Mouse (Mus musculus): ENCODE results near the gene Kcnk7. TPM values are rescaled to one million over a fixed set of nuclear protein-coding genes. Genes with fewer than 3 reads are reported as not detected.
"Not testable (repeated sequence)": the region's sequence is repeated elsewhere in the genome, so short reads cannot be mapped to it uniquely, and the experiment has no call there.

Kcnk7 gene
- polyA plus RNA-seq, 1 experiment from 2014 or later, result 0.33 TPM

- H3K27ac ChIP-seq (replicated peaks), result no peak overlapping the region
- ATAC-seq (replicated peaks), result no peak
- peaks cover 19% of the 10 kb centered on the region for H3K4me1 ChIP-seq
- H3K4me2 ChIP-seq (replicated peaks), result no peak overlapping the region
- no peak overlapping the region for H3K4me3 ChIP-seq
- H3K27me3 ChIP-seq, result no peaks in the 10 kb centered on the region
- no peak overlapping the region for H3K9ac ChIP-seq (replicated peaks)
- H3K9me3 ChIP-seq, result no peaks in the 10 kb centered on the region
- H3K36me3 ChIP-seq, result peaks cover 58% of the 10 kb centered on the region
- 94% methylated on average over 13 of the region's 13 CpGs for WGBS
These were observed 19.2 kb upstream of the Kcnk7 start for GRCm38 (mm10) chr19:5684985-5685384.

GRCm38 (mm10) chr19:5685431-5685830 is 18.7 kb upstream of the Kcnk7 start:
- peaks cover 24% of the 10 kb centered on the region for H3K4me1 ChIP-seq
- ATAC-seq (replicated peaks), result no peak
- no peak overlapping the region for H3K4me2 ChIP-seq (replicated peaks)
- no peak overlapping the region for H3K4me3 ChIP-seq
- H3K27me3 ChIP-seq, result no peaks in the 10 kb centered on the region
- 97% methylated on average over 19 of the region's 19 CpGs for WGBS
- no peaks in the 10 kb centered on the region for H3K9me3 ChIP-seq
- peaks cover 56% of the 10 kb centered on the region for H3K36me3 ChIP-seq
- H3K9ac ChIP-seq (replicated peaks), result no peak overlapping the region
- no peak overlapping the region for H3K27ac ChIP-seq (replicated peaks)

GRCm38 (mm10) chr19:5685861-5686260 is 18.3 kb upstream of the Kcnk7 start:
- 93% methylated on average over 11 of the region's 11 CpGs for WGBS
- ATAC-seq (replicated peaks), result no peak
- Histone ChIP-seq H3K36me3 (peaks cover 52% of the 10 kb centered on the region), H3K4me3 (no peak overlapping the region), H3K27me3 (no peaks in the 10 kb centered on the region), H3K4me1 (peaks cover 28% of the 10 kb centered on the region), H3K9me3 (no peaks in the 10 kb centered on the region), H3K9ac (replicated peaks) (no peak overlapping the region), H3K27ac (replicated peaks) (no peak overlapping the region), H3K4me2 (replicated peaks) (no peak overlapping the region)

- 93% methylated on average over 13 of the region's 13 CpGs for WGBS
- ATAC-seq (replicated peaks), result no peak
- Histone ChIP-seq H3K36me3 (peaks cover 46% of the 10 kb centered on the region), H3K4me2 (replicated peaks) (no peak overlapping the region), H3K9ac (replicated peaks) (no peak overlapping the region), H3K4me3 (no peak overlapping the region), H3K9me3 (no peaks in the 10 kb centered on the region), H3K4me1 (peaks cover 34% of the 10 kb centered on the region), H3K27ac (replicated peaks) (no peak overlapping the region), H3K27me3 (no peaks in the 10 kb centered on the region)
These were observed 17.7 kb upstream of the Kcnk7 start for GRCm38 (mm10) chr19:5686437-5686836.

GRCm38 (mm10) chr19:5686954-5687353 is 17.2 kb upstream of the Kcnk7 start:
- Histone ChIP-seq H3K36me3 (peaks cover 44% of the 10 kb centered on the region), H3K4me3 (peak overlapping the region; percentile 62), H3K4me1 (peaks cover 39% of the 10 kb centered on the region), H3K4me2 (replicated peaks) (peak overlapping the region; percentile 100)
- H3K27ac ChIP-seq (replicated peaks); H3K27me3 ChIP-seq; ATAC-seq (replicated peaks); H3K9ac ChIP-seq (replicated peaks); H3K9me3 ChIP-seq: not testable (repeated sequence)
- 92% methylated on average over 12 of the region's 12 CpGs for WGBS

- Histone ChIP-seq H3K4me2 (replicated peaks) (peak overlapping the region; percentile 100), H3K4me3 (peak overlapping the region; percentile 62), H3K9ac (replicated peaks) (peak overlapping the region; percentile 62), H3K36me3 (peaks cover 38% of the 10 kb centered on the region), H3K4me1 (peaks cover 43% of the 10 kb centered on the region), H3K9me3 (no peaks in the 10 kb centered on the region), H3K27ac (replicated peaks) (peak overlapping the region; percentile 87), H3K27me3 (no peaks in the 10 kb centered on the region)
- 22% methylated on average over 9 of the region's 9 CpGs for WGBS
- no peak for ATAC-seq (replicated peaks)
These were observed 16.4 kb upstream of the Kcnk7 start for GRCm38 (mm10) chr19:5687738-5688137.

GRCm38 (mm10) chr19:5688200-5689087 is 15.7 kb upstream of the Kcnk7 start, which contains the start of the genes Map3k11 and Pcnx3:
TSS of gene Map3k11 (plus strand) at chr19:5688742.
TSS of gene Pcnx3 (minus strand) at chr19:5688908.
- H3K4me2 ChIP-seq (replicated peaks), result peak within 1 kb of the TSS; percentile 100
- H3K9ac ChIP-seq (replicated peaks), result peak within 1 kb of the TSS; percentile 70
- ATAC-seq (replicated peaks), result peak; percentile 97
- H3K4me3 ChIP-seq, result peak within 1 kb of the TSS; percentile 62
- peak within 1 kb of the TSS; percentile 87 for H3K27ac ChIP-seq (replicated peaks)
- peaks cover 30% of the 10 kb centered on the region for H3K36me3 ChIP-seq
- no peaks in the 10 kb centered on the region for H3K9me3 ChIP-seq
- under 1% methylated on average over 69 of the region's 69 CpGs for WGBS
- H3K4me1 ChIP-seq, result peaks cover 43% of the 10 kb centered on the region
- no peaks in the 10 kb centered on the region for H3K27me3 ChIP-seq

GRCm38 (mm10) chr19:5689088-5689428 is 15.1 kb upstream of the Kcnk7 start:
- no peaks in the 10 kb centered on the region for H3K27me3 ChIP-seq
- peak overlapping the region; percentile 70 for H3K9ac ChIP-seq (replicated peaks)
- 1% methylated on average over 7 of the region's 7 CpGs for WGBS
- peaks cover 24% of the 10 kb centered on the region for H3K36me3 ChIP-seq
- H3K27ac ChIP-seq (replicated peaks), result peak overlapping the region; percentile 87
- peak overlapping the region; percentile 62 for H3K4me3 ChIP-seq
- H3K4me2 ChIP-seq (replicated peaks), result peak overlapping the region; percentile 100
- H3K9me3 ChIP-seq, result no peaks in the 10 kb centered on the region
- peaks cover 43% of the 10 kb centered on the region for H3K4me1 ChIP-seq
- ATAC-seq (replicated peaks), result no peak

GRCm38 (mm10) chr19:5689565-5690342 is 14.4 kb upstream of the Kcnk7 start:
- ATAC-seq (replicated peaks), result no peak
- Histone ChIP-seq H3K9me3 (no peaks in the 10 kb centered on the region), H3K36me3 (peaks cover 17% of the 10 kb centered on the region), H3K27ac (replicated peaks) (peak overlapping the region; percentile 87), H3K27me3 (no peaks in the 10 kb centered on the region), H3K4me1 (peaks cover 43% of the 10 kb centered on the region), H3K4me2 (replicated peaks) (peak overlapping the region; percentile 100), H3K9ac (replicated peaks) (peak overlapping the region; percentile 70), H3K4me3 (peak overlapping the region; percentile 62)
- 13% methylated on average over 41 of the region's 42 CpGs for WGBS

GRCm38 (mm10) chr19:5690343-5690735 is 13.8 kb upstream of the Kcnk7 start:
- Histone ChIP-seq H3K9me3 (no peaks in the 10 kb centered on the region), H3K4me3 (peak overlapping the region; percentile 62), H3K4me2 (replicated peaks) (peak overlapping the region; percentile 100), H3K27ac (replicated peaks) (peak overlapping the region; percentile 87; the same call in 1 of the 2 replicates), H3K9ac (replicated peaks) (peak overlapping the region; percentile 70), H3K27me3 (no peaks in the 10 kb centered on the region), H3K36me3 (peaks cover 12% of the 10 kb centered on the region), H3K4me1 (peaks cover 44% of the 10 kb centered on the region)
- no peak for ATAC-seq (replicated peaks)
- 72% methylated on average over 15 of the region's 15 CpGs for WGBS

GRCm38 (mm10) chr19:5691601-5692000 is 12.6 kb upstream of the Kcnk7 start:
- H3K4me3 ChIP-seq, result 0 out of 2 replicates have a peak overlapping the region, but pooled peaks have one; percentile 2
- ATAC-seq (replicated peaks), result no peak

More at GRCm38 (mm10) chr19:5691601-5692000, 12.6 kb upstream of the Kcnk7 start:
- WGBS, result 87% methylated on average over 5 of the region's 5 CpGs
- Histone ChIP-seq H3K9ac (replicated peaks) (peak overlapping the region; percentile 31; the same call in 1 of the 2 replicates), H3K4me1 (peaks cover 55% of the 10 kb centered on the region), H3K27me3 (no peaks in the 10 kb centered on the region), H3K4me2 (replicated peaks) (peak overlapping the region; percentile 100; the same call in 1 of the 2 replicates), H3K9me3 (no peaks in the 10 kb centered on the region), H3K27ac (replicated peaks) (no peak overlapping the region), H3K36me3 (0 out of 2 replicates have a peak, but pooled peaks cover 3% of the 10 kb centered on the region)

All from forebrain, embryonic 15.5 days (tissue).